Mouse (Mus musculus): ENCODE measurements around the gene Crcp.

The Crcp gene

GRCm38 (mm10) chr5:130059413-130060328, 30.6 kb downstream of the Crcp start:
- in situ Hi-C loops (cut with MboI, MseI), result no loop called here

DNA sequence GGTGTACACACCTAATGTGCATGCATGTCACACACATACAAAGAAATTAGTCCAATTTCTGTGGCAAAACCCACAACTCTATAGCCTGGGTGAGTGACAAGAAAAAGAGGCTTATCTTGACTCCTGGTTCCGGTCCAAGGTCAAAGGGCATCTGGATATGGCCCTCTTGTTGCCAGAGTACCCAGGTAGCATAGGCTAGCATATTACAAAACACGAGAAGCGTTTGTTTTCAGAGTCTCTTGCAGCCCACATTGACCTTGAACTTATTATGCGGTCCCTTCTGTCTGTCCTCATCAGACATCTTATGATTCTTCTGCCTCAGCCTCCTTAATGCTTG, 31.2 kb downstream of the Crcp start:
- in situ Hi-C loops (cut with MboI, MseI), result no loop called here

DNA sequence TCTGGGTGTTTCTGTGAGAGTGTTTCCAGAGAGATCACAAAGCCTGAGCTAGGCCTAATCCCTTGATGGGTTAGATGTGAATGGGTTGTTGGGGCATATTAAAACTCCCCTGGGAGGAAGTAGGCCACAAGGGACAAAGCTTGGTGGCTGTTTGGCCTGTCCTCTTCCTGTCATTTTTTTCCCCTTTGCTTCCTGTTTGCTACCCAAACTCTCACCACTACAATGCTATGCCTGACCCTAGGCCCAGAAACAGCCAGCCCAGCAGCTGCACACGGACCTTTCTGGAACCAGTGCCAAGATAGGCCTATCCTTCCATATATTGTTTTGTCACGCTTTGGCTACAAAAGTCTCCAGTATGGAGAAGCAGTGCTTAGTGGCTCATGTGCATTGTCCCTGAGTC, 33.0 kb downstream of the Crcp start:
- in situ Hi-C loops (cut with MboI, MseI), result no loop called here

DNA sequence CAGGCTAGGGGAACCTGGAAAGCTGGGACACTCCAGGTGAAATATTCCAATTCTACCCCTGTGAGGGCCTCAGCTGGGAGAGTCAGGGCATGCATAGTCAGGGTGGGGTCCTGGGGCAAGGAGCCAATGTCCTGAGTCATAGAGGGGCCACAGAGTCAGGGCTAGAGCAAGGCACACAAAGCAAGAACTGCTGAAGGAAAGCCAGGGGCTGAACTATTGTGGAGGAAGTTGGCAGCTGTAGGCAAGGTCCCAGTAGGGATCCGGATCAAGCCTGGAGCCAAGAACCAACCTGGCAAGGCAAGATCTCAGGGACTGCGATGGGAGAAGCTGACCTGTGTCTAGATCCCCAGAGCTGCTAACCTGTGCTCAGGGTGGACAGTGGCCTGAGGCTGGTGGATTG, 34.7 kb downstream of the Crcp start:
- in situ Hi-C loops (cut with MboI, MseI), result no loop called here

GRCm38 (mm10) chr5:130065579-130065978, 36.5 kb downstream of the Crcp start:
- in situ Hi-C loops (cut with MboI, MseI), result no loop called here

DNA sequence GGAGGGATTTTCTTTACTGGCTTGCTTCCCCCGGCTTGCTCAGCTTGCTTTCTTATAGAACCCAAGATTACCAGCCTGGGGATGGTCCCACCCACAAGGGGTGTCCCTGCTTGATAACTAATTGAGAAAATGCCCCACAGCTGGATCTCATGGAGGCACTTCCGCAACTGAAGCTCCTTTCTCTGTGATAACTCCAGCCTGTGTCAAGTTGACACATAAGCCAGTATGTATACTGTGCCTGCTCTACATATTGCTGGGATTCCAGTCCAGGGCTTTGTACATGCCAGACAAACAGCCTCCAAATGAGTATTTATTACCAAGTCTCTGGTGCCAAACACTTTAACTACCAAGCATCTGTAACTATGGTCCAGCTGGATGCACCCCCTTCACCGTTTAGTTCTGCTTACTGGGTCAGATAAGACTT, 38.8 kb downstream of the Crcp start:
- in situ Hi-C loops (cut with MboI, MseI), result no loop called here

DNA sequence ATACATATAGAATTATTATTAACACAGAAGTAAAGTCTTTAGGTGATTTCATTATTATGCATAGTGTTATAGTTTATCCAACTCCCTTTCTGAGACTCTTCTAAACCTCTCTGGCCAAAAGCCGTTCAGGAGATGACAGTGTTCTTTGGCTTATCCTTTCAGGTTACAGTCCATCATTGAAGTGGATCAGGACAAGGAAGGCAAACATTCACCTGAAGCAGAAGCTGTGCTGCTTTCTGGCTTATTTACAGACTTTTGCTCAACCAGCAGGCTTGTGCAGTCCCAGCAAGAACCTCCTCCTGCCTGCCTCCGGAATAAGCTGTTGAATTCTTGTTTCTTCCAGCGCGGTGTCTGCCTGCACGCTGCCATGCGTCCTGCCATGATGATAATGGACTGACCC, 43.9 kb downstream of the Crcp start, which contains the start of gene Tpst1:
TSS of gene Tpst1 (plus strand) at position 301 of the 400 bp plus-strand sequence.
- in situ Hi-C loops (cut with MboI, MseI), result no loop called here

- in situ Hi-C loops (cut with MboI, MseI), result no loop called here
Measured at GRCm38 (mm10) chr5:130074491-130074890, 45.4 kb downstream of the Crcp start.

DNA sequence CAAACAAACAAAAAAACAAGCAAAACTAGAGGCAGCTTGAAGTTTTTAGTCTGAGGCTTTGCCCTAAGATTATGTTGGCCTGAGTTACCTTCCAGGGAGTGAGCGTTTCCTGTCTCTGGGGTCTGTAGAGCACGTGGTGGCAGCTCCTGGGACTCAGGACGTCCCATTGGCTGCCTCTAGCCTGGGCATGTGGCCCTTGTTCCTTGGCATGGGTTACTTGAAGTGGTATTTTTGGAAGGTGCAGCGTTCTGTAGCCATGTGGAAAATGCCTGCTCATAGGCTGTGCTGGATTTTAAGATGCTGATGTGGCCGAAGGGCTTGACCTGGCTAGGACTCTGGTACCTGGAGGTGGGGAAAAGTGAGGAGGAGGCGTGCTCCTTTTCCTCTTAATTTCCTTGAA, 47.3 kb downstream of the Crcp start:
- in situ Hi-C loops (cut with MboI, MseI), result loop anchor here (25.0 kb wide), 1 partner anchor 889 kb away; no protein-coding TSS in a partner anchor

DNA sequence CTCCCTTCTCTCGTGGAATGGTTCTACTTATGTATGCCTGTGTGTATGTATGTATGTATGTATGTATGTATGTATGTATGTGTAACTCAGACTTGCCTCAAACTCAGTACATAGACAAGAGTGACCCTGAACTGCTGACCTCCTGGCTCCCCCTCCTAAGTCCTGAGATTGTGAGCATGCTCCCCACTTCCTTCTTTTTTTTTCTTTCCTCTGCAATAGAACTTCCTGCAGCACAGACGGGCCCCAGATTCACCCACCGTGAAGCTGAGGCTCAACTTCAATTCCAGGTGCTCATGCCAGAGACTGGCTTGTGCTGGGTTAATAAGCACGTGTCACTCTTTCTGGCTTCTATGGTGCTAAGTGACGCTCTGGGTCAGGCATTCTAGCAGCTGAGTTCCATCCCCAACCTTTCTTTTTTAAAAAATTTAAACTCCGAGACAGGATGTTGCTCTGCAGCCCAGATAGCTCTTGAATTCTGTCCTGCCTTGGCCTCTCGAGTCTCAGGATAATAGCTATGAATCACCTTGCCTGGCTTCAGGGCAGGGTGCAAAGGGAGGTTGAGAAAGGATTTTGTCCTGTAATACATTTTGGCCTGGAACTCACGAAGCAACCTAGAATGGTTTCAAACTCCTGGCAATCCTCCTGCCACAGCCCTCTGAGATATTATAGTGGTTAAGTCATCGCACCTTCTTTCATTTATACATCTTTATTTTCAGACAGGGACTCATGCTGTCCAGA, 49.2 kb downstream of the Crcp start:
- in situ Hi-C loops (cut with MboI, MseI), result loop anchor here (25.0 kb wide), 1 partner anchor 891 kb away; no protein-coding TSS in a partner anchor

DNA sequence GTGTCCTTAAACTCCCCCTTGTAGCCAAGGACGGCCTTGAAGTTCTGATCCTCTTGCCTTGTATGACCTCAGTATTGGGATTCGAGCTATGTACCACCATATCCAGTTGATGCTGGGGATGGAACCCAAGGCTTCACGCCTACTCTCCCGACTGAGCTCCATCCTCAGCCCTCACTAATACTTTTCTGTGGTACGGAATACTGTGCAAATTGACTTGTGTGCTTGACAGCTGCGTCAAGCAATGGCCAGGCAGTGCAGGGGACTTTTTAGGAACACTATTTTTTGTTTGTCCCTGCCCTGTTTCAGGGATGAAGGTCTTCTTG, 49.7 kb downstream of the Crcp start:
- in situ Hi-C loops (cut with MboI, MseI), result loop anchor here (25.0 kb wide), 1 partner anchor 891 kb away; no protein-coding TSS in a partner anchor

- in situ Hi-C loops (cut with MboI, MseI), result loop anchor here (25.0 kb wide), 1 partner anchor 892 kb away; no protein-coding TSS in a partner anchor
Measured at GRCm38 (mm10) chr5:130079202-130080050, 50.3 kb downstream of the Crcp start.

- in situ Hi-C loops (cut with MboI, MseI), result loop anchor here (25.0 kb wide), 1 partner anchor 893 kb away; no protein-coding TSS in a partner anchor
Measured at GRCm38 (mm10) chr5:130080051-130080681, 51.1 kb downstream of the Crcp start.

DNA sequence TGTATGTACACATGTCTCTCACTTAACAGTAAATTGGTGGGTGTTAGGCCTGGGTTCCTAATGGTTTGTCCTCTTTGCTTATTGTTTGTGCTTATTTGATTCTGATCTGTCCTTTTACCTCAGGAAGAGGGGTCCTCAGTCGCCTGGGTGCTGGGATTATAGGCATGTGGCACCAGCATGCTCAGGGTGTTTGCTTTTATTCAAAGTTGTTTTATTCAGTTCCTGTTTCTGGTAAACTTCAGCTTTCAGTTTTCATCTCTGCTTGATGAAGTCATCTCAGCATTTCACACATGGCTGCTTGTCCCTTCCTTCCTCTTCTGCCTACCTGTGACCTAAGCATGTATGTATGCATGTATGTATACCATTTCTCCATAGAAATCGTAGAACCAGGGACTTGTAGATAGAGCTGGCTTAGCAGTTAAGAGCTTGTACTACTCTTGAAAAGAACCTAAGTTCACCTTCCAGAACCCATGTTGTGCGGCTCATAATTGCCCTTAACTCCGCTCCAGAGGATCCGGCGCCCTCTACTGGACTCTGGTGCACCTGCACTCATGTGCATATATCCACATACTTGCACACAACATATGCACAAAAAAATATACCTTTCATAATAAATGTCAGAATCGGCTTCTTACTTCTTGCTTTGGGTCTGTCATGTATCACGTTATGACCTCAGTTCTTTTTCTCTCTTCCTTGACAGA, 52.2 kb downstream of the Crcp start:
- in situ Hi-C loops (cut with MboI, MseI), result loop anchor here (25.0 kb wide), 1 partner anchor 894 kb away; no protein-coding TSS in a partner anchor

DNA sequence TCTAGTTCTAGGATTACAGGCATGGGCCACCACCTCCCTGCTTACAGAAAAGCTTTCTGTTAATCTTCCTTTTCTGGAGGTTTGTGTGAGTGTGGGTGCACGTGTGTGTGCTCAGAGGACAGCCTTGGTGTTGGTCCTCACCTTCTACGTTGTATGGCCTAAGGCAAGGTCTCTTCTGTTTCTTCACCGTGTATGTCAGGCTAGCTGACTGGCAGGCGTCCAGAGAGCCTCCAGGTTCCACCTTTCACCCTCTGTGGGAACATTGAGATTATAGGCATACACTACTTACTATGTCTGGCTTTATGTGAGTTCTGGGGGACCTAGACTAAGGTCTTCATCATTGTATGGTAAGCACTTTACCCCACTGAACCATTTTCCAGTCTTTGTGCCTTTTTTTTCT, 53.3 kb downstream of the Crcp start:
- in situ Hi-C loops (cut with MboI, MseI), result loop anchor here (25.0 kb wide), 1 partner anchor 895 kb away; no protein-coding TSS in a partner anchor

GRCm38 (mm10) chr5:130084271-130084670, 55.2 kb downstream of the Crcp start:
- in situ Hi-C loops (cut with MboI, MseI), result loop anchor here (25.0 kb wide), 1 partner anchor 897 kb away; no protein-coding TSS in a partner anchor

DNA sequence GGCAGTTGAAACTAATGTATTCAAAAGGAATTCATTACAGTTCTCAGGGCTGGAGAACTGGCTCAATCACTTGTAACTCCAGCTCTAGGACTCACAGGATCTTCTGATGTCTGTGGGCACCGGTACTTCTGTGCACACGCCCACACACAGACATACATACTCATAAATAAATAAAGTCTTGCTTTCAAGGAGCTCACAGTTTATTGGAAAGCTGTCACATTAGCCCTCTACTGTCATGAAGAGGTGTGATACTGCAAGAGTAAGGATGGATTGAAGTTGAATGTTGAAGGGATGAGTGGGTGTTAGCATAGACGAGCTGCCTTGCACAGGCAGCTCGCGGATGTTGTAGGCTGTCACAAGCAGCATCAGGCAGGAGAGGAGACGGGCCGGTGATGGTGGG, 58.9 kb downstream of the Crcp start:
- in situ Hi-C loops (cut with MboI, MseI), result loop anchor here (25.0 kb wide), 1 partner anchor 901 kb away; no protein-coding TSS in a partner anchor

GRCm38 (mm10) chr5:130088612-130089011, 59.5 kb downstream of the Crcp start:
- in situ Hi-C loops (cut with MboI, MseI), result loop anchor here (25.0 kb wide), 1 partner anchor 901 kb away; no protein-coding TSS in a partner anchor

DNA sequence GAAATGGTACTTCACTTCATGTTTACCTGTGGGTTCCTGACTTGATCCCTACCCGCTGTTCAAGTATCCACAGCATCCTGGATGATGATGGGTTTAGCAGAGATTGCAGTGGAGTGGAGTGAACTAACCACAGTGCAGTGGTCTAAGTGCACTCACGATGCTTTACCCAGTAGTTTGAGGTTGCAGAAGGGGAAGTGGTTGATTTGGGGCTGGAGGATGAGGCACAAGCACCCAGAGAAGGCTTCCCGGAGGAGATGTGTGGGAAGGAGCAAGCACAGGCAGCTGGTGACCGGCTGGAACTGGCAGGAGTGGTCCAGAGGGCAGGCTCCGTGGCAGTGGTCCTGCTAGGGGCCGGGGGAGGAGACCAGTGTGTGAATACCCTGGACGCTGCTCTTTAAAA, 60.1 kb downstream of the Crcp start:
- in situ Hi-C loops (cut with MboI, MseI), result loop anchor here (25.0 kb wide), 1 partner anchor 902 kb away; no protein-coding TSS in a partner anchor

Data from regulatory T cell (primary cell).